Mouse (Mus musculus) natural killer cell, adult 2 months (primary cell): Measurements from ENCODE around the gene Slc23a3.

Experiments
- DNase-seq, 2 experiments: peaks; one replicate each; pipeline ENCODE4 v3.0.0; 2022; ENCODE audit warnings: low spot score in 2 of 2

The Slc23a3 gene

GRCm38 (mm10) chr1:75140601-75141190 lies 7.0 kb upstream of the Slc23a3 start:
- DNase-seq, result no peak

- DNase-seq, result no peak
Measured at GRCm38 (mm10) chr1:75138448-75138847, 4.8 kb upstream of the Slc23a3 start.

- DNase-seq, result no peak
Measured at GRCm38 (mm10) chr1:75136730-75137129, 3.0 kb upstream of the Slc23a3 start.

DNA sequence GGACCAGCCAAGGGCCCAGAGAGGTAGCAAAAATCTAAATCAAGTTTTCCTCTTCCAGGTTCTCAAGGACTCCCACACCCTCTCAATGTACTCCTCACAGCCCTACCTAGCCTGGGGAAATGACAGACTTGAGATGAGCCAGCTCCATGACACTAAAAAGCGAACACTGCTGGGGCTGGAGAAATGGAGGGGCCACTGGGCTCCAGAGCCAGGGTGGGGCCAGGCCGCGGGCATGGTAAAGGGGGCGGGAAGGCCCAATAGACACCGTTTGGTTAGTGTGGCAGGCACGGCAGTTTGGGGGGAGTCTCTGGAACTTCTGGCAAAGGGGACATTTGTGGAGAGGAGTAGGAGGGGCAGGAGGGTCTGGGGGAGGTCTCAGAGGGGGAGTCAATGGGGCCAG lies 2.6 kb upstream of the Slc23a3 start:
- no peak for DNase-seq

GRCm38 (mm10) chr1:75128641-75129040 lies 5.0 kb downstream of the Slc23a3 start:
- no peak for DNase-seq

GRCm38 (mm10) chr1:75125418-75125817 lies 8.3 kb downstream of the Slc23a3 start:
- no peak for DNase-seq

DNA sequence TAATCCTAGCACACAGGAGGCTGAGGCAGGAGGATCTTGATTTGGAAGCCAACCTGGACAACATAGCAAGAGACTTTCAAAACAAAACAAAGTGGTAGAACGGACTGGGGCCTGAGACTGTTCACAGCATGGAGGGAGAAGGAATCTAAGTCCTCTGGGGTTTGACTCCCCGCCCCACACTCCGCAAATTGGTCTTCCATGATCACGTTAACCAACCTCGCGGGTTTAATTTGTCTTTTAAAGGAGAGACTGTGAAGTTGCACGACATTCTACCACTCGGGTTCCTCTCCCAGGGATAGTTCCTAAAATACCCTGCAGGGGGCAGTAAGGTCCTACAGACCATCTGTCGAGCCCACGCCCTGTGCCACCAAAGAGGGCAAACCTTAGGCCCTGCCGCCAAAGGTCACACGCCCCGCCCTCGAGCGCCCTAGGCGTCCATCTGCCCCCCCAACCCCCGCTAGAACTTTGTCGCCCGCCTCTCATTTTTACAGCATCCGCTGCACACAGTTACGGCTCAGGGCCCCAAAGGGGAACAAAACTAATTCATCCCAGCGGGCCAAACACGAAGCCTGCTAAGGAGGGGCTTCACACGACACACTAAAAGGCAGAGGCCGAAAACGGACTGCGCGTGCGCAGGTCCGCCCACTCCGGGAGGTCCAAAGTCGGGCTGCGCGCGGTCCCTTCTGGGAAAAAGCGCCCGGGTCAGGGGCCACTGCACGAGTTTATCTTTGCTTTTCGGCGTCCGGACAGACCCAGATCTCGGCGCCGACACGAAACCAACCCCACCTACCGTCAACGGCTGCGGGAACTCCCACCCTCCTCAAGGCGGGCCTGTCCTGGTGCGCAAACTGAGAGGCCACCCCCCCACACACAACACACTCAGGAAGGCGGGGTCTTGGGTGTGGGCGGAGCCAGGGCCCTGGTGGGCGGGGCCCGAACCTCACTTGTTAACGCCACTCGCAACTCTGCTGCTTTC lies 9.1 kb downstream of the Slc23a3 start, which contains the start of gene Nhej1:
TSS of gene Nhej1 (minus strand) at position 855 of the 976 bp plus-strand sequence.
- peak; percentile 92 to 93 for DNase-seq

GRCm38 (mm10) chr1:75122211-75122610 lies 11.5 kb downstream of the Slc23a3 start:
- peak in 1 of 2 experiments; percentile 33 for DNase-seq
